In genomic region chr7:16412930-16413329, GRCm38 (mm10) we compare ENCODE assay signal across 13 mouse cellular contexts. TPM values are rescaled to one million over a fixed set of nuclear protein-coding genes. Genes with fewer than 3 reads are reported as not detected.
DNase-seq lines count a peak whose midpoint lies in the region; ATAC-seq and TF ChIP-seq lines count a peak whose summit lies in the region.
"Had no signal": no experiment of that assay in that cellular context is flagged by ENCODE, and none has a peak within 500 bp of the region (broad histone marks: within the 10 kb centered on the region; RNA-seq: fewer than 3 reads in every experiment).

No protein-coding gene starts in this region.

- no peaks in the 10 kb centered on the region; the same call in 1 of the 2 replicates for H3K4me1 ChIP-seq in hindbrain, embryonic 11.5 days (replicated peaks; ENCODE audit: control insufficient read depth, insufficient read depth, low read length)
- H3K4me1 ChIP-seq in hindbrain, embryonic 16.5 days (ENCODE audit: control insufficient read depth, insufficient read depth, low read depth, low read length) = peaks cover 4% of the 10 kb centered on the region
- peaks cover 3% of the 10 kb centered on the region for H3K4me1 ChIP-seq in testis, adult 2 months (ENCODE audit: control insufficient read depth, insufficient read depth, low read length)
- H3K4me1 ChIP-seq in midbrain, embryonic 11.5 days (ENCODE audit: control insufficient read depth, insufficient read depth, low read length) = peaks cover 16% of the 10 kb centered on the region

- 0 out of 2 replicates have a peak overlapping the region, but pooled peaks have one; percentile 16 for H3K9ac ChIP-seq in hindbrain, embryonic 11.5 days (ENCODE audit: low read depth, low read length)
- H3K9ac ChIP-seq in hindbrain, embryonic 16.5 days (ENCODE audit: low read depth, low read length) = no peak overlapping the region
- H3K9ac ChIP-seq in midbrain, embryonic 11.5 days (ENCODE audit: low read length) = no peak overlapping the region

- WGBS in hindbrain, embryonic 11.5 days = 83% methylated on average over 2 of the region's 2 CpGs
- 60% methylated on average over 2 of the region's 2 CpGs for WGBS in hindbrain, embryonic 16.5 days
- 28% methylated on average over 2 of the region's 2 CpGs for WGBS in midbrain, embryonic 11.5 days

- no peak for TF ChIP-seq CTCF in testis, adult 2 months (IDR thresholded peaks at IDR 0.05; ENCODE audit: control insufficient read depth, insufficient read depth, insufficient replicate concordance, low read depth, low read length)

- H3K36me3 ChIP-seq in hindbrain, embryonic 11.5 days (ENCODE audit: control insufficient read depth, insufficient read depth, low read length) = peaks cover 3% of the 10 kb centered on the region; the same call in 1 of the 2 replicates
- H3K36me3 ChIP-seq in hindbrain, embryonic 16.5 days (ENCODE audit: control insufficient read depth, insufficient read depth, low read length) = peaks cover 8% of the 10 kb centered on the region
- no peaks in the 10 kb centered on the region; the same call in none of the 2 replicates for H3K36me3 ChIP-seq in testis, adult 2 months (ENCODE audit: control insufficient read depth, insufficient read depth, low read length)
- H3K36me3 ChIP-seq in midbrain, embryonic 11.5 days (ENCODE audit: control insufficient read depth, insufficient read depth, low read length) = peaks cover 11% of the 10 kb centered on the region; the same call in 1 of the 2 replicates

- H3K4me3 ChIP-seq in hindbrain, embryonic 11.5 days (ENCODE audit: low read depth, low read length) = no peak overlapping the region
- no peak overlapping the region for H3K4me3 ChIP-seq in hindbrain, embryonic 16.5 days (ENCODE audit: low read length)
- peak overlapping the region; percentile 88 for H3K4me3 ChIP-seq in testis, adult 2 months (ENCODE audit: control insufficient read depth, low read depth, low read length)
- H3K4me3 ChIP-seq in midbrain, embryonic 11.5 days (ENCODE audit: low read depth, low read length) = no peak overlapping the region
- H3K4me3 ChIP-seq: limb, embryonic 10.5 days had no signal

- H3K9me3 ChIP-seq in hindbrain, embryonic 11.5 days (ENCODE audit: control insufficient read depth, low read length) = no peaks in the 10 kb centered on the region; the same call in 1 of the 2 replicates
- H3K9me3 ChIP-seq in hindbrain, embryonic 16.5 days (ENCODE audit: control insufficient read depth, low read length) = no peaks in the 10 kb centered on the region
- no peaks in the 10 kb centered on the region for H3K9me3 ChIP-seq in midbrain, embryonic 11.5 days (ENCODE audit: control insufficient read depth, low read length)
- H3K9me3 ChIP-seq: limb, embryonic 10.5 days had no signal

- H3K4me2 ChIP-seq in hindbrain, embryonic 11.5 days (replicated peaks; ENCODE audit: low read depth, low read length) = no peak overlapping the region
- H3K4me2 ChIP-seq in hindbrain, embryonic 16.5 days (ENCODE audit: low read length) = no peak overlapping the region
- no peak overlapping the region for H3K4me2 ChIP-seq in midbrain, embryonic 11.5 days

- no peaks in the 10 kb centered on the region for H3K27me3 ChIP-seq in hindbrain, embryonic 11.5 days (ENCODE audit: control insufficient read depth, insufficient read depth, low read length)
- H3K27me3 ChIP-seq in hindbrain, embryonic 16.5 days (replicated peaks; ENCODE audit: control insufficient read depth, insufficient read depth, low read length) = no peaks in the 10 kb centered on the region
- no peaks in the 10 kb centered on the region for H3K27me3 ChIP-seq in testis, adult 2 months (ENCODE audit: control insufficient read depth, insufficient read depth, low read length)
- H3K27me3 ChIP-seq in midbrain, embryonic 11.5 days (ENCODE audit: control insufficient read depth, insufficient read depth, low read length) = no peaks in the 10 kb centered on the region
- H3K27me3 ChIP-seq: CH12.LX had no signal

- no peak for ATAC-seq in hindbrain, embryonic 11.5 days (ENCODE audit: low FRiP score)
- no peak for ATAC-seq in hindbrain, embryonic 16.5 days
- 0 out of 2 replicates have a peak, but pooled peaks have one; percentile 38 for ATAC-seq in midbrain, embryonic 11.5 days (ENCODE audit: low FRiP score)

- no peak for DNase-seq in hindbrain, embryonic 11.5 days (ENCODE audit: low spot score)
- DNase-seq in testis, postnatal 10 days (ENCODE audit: low spot score) = no peak
- peak; percentile 90 for DNase-seq in midbrain, embryonic 11.5 days (ENCODE audit: low spot score, missing footprints)
- no peak for DNase-seq in layer of hippocampus, postnatal 36 days
- DNase-seq in cerebellum, adult 11 months = no peak
- DNase-seq: adrenal gland, postnatal 10 days; heart, adult 11 months; right cerebral cortex, adult 18-20 months; thymus, postnatal 36 days had no signal

- no peak for TF ChIP-seq POLR2A in testis, adult 2 months (IDR thresholded peaks at IDR 0.05; ENCODE audit: control insufficient read depth, low read depth, low read length)

- peak overlapping the region; percentile 36; the same call in 1 of the 2 replicates for H3K27ac ChIP-seq in hindbrain, embryonic 11.5 days (ENCODE audit: low read depth, low read length)
- no peak overlapping the region for H3K27ac ChIP-seq in hindbrain, embryonic 16.5 days (ENCODE audit: low read depth, low read length)
- H3K27ac ChIP-seq in testis, adult 2 months (ENCODE audit: control insufficient read depth, insufficient read depth, low read depth, low read length) = no peak overlapping the region
- peak overlapping the region; percentile 7; the same call in 1 of the 2 replicates for H3K27ac ChIP-seq in midbrain, embryonic 11.5 days (ENCODE audit: low read depth, low read length)

RNA-seq across cellular contexts. Expression of gene Zc3h4, which starts 12.2 kb away (rescaled TPM):
- 15.7 and 20.7 TPM in 2 replicates for polyA plus RNA-seq in hindbrain, embryonic 11.5 days (2014; fragmentation: Nextera tagmentation; extraction: Ambion mirVana)
- polyA plus RNA-seq in hindbrain, embryonic 16.5 days (2015; fragmentation: Nextera tagmentation; extraction: Ambion mirVana) = 11.7 and 13.4 TPM in 2 replicates
- 14.4 and 17.2 TPM in 2 replicates for polyA plus RNA-seq in testis, adult 2 months (2012; rRNA removed)
- polyA plus RNA-seq in midbrain, embryonic 11.5 days (2014; fragmentation: Nextera tagmentation; extraction: Ambion mirVana) = 15.5 and 16.1 TPM in 2 replicates
- total RNA-seq in layer of hippocampus, postnatal 36 days (2021) = 10 to 100 TPM; 54.7 to 60.4 TPM

RNA-seq across cellular contexts. Expression of gene Sae1, which starts 25.3 kb away (rescaled TPM):
- 339 and 377 TPM in 2 replicates for polyA plus RNA-seq in hindbrain, embryonic 11.5 days (2014; fragmentation: Nextera tagmentation; extraction: Ambion mirVana)
- polyA plus RNA-seq in hindbrain, embryonic 16.5 days (2015; fragmentation: Nextera tagmentation; extraction: Ambion mirVana) = 267 and 272 TPM in 2 replicates
- 53.7 and 61.4 TPM in 2 replicates for polyA plus RNA-seq in testis, adult 2 months (2012; rRNA removed)
- polyA plus RNA-seq in midbrain, embryonic 11.5 days (2014; fragmentation: Nextera tagmentation; extraction: Ambion mirVana) = 382 and 395 TPM in 2 replicates
- 10 to 100 TPM; 88.7 to 97.5 TPM for total RNA-seq in layer of hippocampus, postnatal 36 days (2021)

RNA-seq across cellular contexts. Expression of gene Tmem160, which starts 39.6 kb away (rescaled TPM):
- polyA plus RNA-seq in hindbrain, embryonic 11.5 days (2014; fragmentation: Nextera tagmentation; extraction: Ambion mirVana) = 51.4 and 56.5 TPM in 2 replicates
- polyA plus RNA-seq in hindbrain, embryonic 16.5 days (2015; fragmentation: Nextera tagmentation; extraction: Ambion mirVana) = 77.0 and 86.9 TPM in 2 replicates
- polyA plus RNA-seq in testis, adult 2 months (2012; rRNA removed) = 3.5 and 5.6 TPM in 2 replicates
- polyA plus RNA-seq in midbrain, embryonic 11.5 days (2014; fragmentation: Nextera tagmentation; extraction: Ambion mirVana) = 40.0 and 49.2 TPM in 2 replicates
- total RNA-seq in layer of hippocampus, postnatal 36 days (2021) = 10 to 100 TPM; 61.4 to 77.2 TPM

Comparison
In these comparisons a context has a peak if more than half of its experiments do, and no peak if none do; other contexts are left out.
1. H3K27ac ChIP-seq: peak in hindbrain, embryonic 11.5 days (single experiment) and midbrain, embryonic 11.5 days (single experiment); none in hindbrain, embryonic 16.5 days (single experiment) and testis, adult 2 months (single experiment).